In the genomic region with DNA sequence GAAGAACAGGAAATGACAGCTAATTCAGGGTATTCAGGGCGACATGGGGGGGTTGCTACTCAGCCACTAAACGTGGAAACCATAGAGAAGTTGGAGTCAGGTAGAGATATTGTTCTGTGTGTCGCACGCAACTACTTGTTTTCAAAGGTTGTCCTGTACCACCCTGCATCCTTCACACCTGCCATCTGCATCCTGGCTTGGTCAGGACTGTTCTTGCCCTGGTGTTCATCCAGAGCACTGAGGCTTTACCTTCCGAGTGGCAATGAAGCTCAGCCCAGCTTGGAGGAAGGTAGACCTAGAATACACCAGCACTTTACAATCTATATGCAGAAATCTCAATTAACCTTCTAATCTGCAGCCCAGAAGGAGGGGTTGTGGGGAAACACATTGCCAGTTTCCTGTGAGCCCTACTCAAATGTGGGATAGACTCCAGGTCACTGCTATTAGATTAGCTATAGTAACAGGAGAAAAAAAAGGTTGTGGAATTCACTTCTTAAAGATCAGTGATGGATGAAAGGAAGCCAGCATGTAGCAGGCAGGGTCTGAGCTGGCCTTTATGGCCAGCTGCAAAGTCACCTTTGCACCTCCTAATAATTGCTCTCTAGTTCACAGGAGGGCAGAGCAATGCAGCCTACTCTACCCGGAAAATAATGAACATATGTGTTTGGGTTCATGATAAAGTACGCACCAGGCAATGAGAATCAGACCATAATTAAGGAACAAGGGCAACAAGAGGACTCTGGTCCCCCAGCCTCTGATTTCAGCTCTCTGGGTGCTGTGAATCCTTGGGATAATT, we compare ENCODE assay signal across 18 mouse cellular contexts.
DNase-seq lines count a peak whose midpoint lies in the region; ATAC-seq and TF ChIP-seq lines count a peak whose summit lies in the region.
"Had no signal": no experiment of that assay in that cellular context is flagged by ENCODE, and none has a peak within 500 bp of the region (broad histone marks: within the 10 kb centered on the region; RNA-seq: fewer than 3 reads in every experiment).

No protein-coding gene starts in this region.

- 0 out of 2 replicates have a peak, but pooled peaks have one; percentile 7 for TF ChIP-seq CTCF in testis, adult 2 months (IDR thresholded peaks at IDR 0.05; ENCODE audit: control insufficient read depth, insufficient read depth, insufficient replicate concordance, low read depth, low read length)

- no peak for TF ChIP-seq POLR2A in testis, adult 2 months (IDR thresholded peaks at IDR 0.05; ENCODE audit: control insufficient read depth, low read depth, low read length)

- no peak overlapping the region for H3K4me2 ChIP-seq in kidney, embryonic 16.5 days (replicated peaks; ENCODE audit: low read depth, low read length)
- H3K4me2 ChIP-seq in kidney, embryonic 14.5 days (replicated peaks; ENCODE audit: low read depth, low read length): no peak overlapping the region
- H3K4me2 ChIP-seq: embryonic facial prominence, embryonic 12.5 days; hindbrain, embryonic 13.5 days; liver, embryonic 12.5 days; lung, embryonic 15.5 days; neural tube, embryonic 12.5 days had no signal

- H3K9me3 ChIP-seq in kidney, embryonic 16.5 days (ENCODE audit: low read length): peaks cover 50% of the 10 kb centered on the region
- peaks cover 48% of the 10 kb centered on the region for H3K9me3 ChIP-seq in kidney, embryonic 14.5 days (ENCODE audit: control insufficient read depth, low read length)

- no peak overlapping the region for H3K4me3 ChIP-seq in kidney, embryonic 16.5 days (ENCODE audit: low read length)
- H3K4me3 ChIP-seq in kidney, embryonic 14.5 days (ENCODE audit: low read length): no peak overlapping the region
- H3K4me3 ChIP-seq in testis, adult 2 months (ENCODE audit: control insufficient read depth, low read depth, low read length): no peak overlapping the region
- H3K4me3 ChIP-seq: embryonic facial prominence, embryonic 12.5 days; hindbrain, embryonic 13.5 days; liver, embryonic 12.5 days; lung, embryonic 15.5 days; neural tube, embryonic 12.5 days had no signal

- 79% methylated on average over 7 of the region's 7 CpGs for WGBS in kidney, embryonic 16.5 days
- WGBS in kidney, embryonic 14.5 days: 80% methylated on average over 7 of the region's 7 CpGs

- no peak for ATAC-seq in CD4-positive, CD25-positive, alpha-beta regulatory T cell, adult 4 months
- ATAC-seq in kidney, embryonic 16.5 days (ENCODE audit: low FRiP score, low TSS enrichment): peak; percentile 46; the same call in 1 of the 2 replicates
- ATAC-seq in kidney, embryonic 14.5 days (ENCODE audit: low FRiP score, low TSS enrichment): no peak

- H3K4me1 ChIP-seq in kidney, embryonic 16.5 days (ENCODE audit: insufficient read depth, low read length): no peaks in the 10 kb centered on the region
- H3K4me1 ChIP-seq in kidney, embryonic 14.5 days (ENCODE audit: control insufficient read depth, insufficient read depth, low read length): no peaks in the 10 kb centered on the region
- H3K4me1 ChIP-seq in testis, adult 2 months (ENCODE audit: control insufficient read depth, insufficient read depth, low read length): no peaks in the 10 kb centered on the region
- H3K4me1 ChIP-seq: embryonic facial prominence, embryonic 12.5 days; hindbrain, embryonic 13.5 days; liver, embryonic 12.5 days; lung, embryonic 15.5 days; neural tube, embryonic 12.5 days had no signal

- H3K36me3 ChIP-seq in kidney, embryonic 16.5 days (ENCODE audit: insufficient read depth, low read length): no peaks in the 10 kb centered on the region
- no peaks in the 10 kb centered on the region for H3K36me3 ChIP-seq in kidney, embryonic 14.5 days (ENCODE audit: control insufficient read depth, insufficient read depth, low read length)
- H3K36me3 ChIP-seq in testis, adult 2 months (ENCODE audit: control insufficient read depth, insufficient read depth, low read length): no peaks in the 10 kb centered on the region
- H3K36me3 ChIP-seq: embryonic facial prominence, embryonic 12.5 days; hindbrain, embryonic 13.5 days; liver, embryonic 12.5 days; lung, embryonic 15.5 days; neural tube, embryonic 12.5 days had no signal

- H3K27ac ChIP-seq in kidney, embryonic 16.5 days (ENCODE audit: low read length): no peak overlapping the region
- no peak overlapping the region for H3K27ac ChIP-seq in kidney, embryonic 14.5 days (ENCODE audit: low read depth, low read length)
- H3K27ac ChIP-seq in testis, adult 2 months (ENCODE audit: control insufficient read depth, insufficient read depth, low read depth, low read length): no peak overlapping the region
- H3K27ac ChIP-seq: embryonic facial prominence, embryonic 12.5 days; hindbrain, embryonic 13.5 days; liver, embryonic 12.5 days; lung, embryonic 15.5 days; neural tube, embryonic 12.5 days had no signal

- intact Hi-C loops in left cerebral cortex, postnatal 10 days (cut with DNase I): no loop called here

- no peak overlapping the region for H3K9ac ChIP-seq in kidney, embryonic 16.5 days (replicated peaks; ENCODE audit: low read length)
- no peak overlapping the region for H3K9ac ChIP-seq in kidney, embryonic 14.5 days (ENCODE audit: low read depth, low read length)
- H3K9ac ChIP-seq: embryonic facial prominence, embryonic 12.5 days; hindbrain, embryonic 13.5 days; liver, embryonic 12.5 days; lung, embryonic 15.5 days; neural tube, embryonic 12.5 days had no signal

- no peaks in the 10 kb centered on the region for H3K27me3 ChIP-seq in kidney, embryonic 16.5 days (ENCODE audit: insufficient read depth, low read length)
- no peaks in the 10 kb centered on the region for H3K27me3 ChIP-seq in kidney, embryonic 14.5 days (ENCODE audit: control insufficient read depth, insufficient read depth, low read length)
- no peaks in the 10 kb centered on the region for H3K27me3 ChIP-seq in testis, adult 2 months (ENCODE audit: control insufficient read depth, insufficient read depth, low read length)
- H3K27me3 ChIP-seq: embryonic facial prominence, embryonic 12.5 days; hindbrain, embryonic 13.5 days; liver, embryonic 12.5 days; lung, embryonic 15.5 days; neural tube, embryonic 12.5 days had no signal

- DNase-seq in CD4-positive, CD25-positive, alpha-beta regulatory T cell, adult 2 months (ENCODE audit: low read depth, low spot score): peak; percentile 16
- no peak for DNase-seq in testis, postnatal 10 days (ENCODE audit: low spot score)
- no peak for DNase-seq in left cerebral cortex, postnatal 10 days (ENCODE audit: extremely low spot score in 1 of 2, low spot score in 2 of 2)
- DNase-seq in ovary, postnatal 10 days (ENCODE audit: low spot score): no peak
- DNase-seq: adrenal gland, postnatal 10 days; cerebellum, adult 2 months; heart, adult 18-20 months; kidney, adult 2 months; layer of hippocampus, postnatal 36 days had no signal
